Mouse (Mus musculus): ENCODE measurements around the gene Chrna1.

Gene Chrna1

DNA sequence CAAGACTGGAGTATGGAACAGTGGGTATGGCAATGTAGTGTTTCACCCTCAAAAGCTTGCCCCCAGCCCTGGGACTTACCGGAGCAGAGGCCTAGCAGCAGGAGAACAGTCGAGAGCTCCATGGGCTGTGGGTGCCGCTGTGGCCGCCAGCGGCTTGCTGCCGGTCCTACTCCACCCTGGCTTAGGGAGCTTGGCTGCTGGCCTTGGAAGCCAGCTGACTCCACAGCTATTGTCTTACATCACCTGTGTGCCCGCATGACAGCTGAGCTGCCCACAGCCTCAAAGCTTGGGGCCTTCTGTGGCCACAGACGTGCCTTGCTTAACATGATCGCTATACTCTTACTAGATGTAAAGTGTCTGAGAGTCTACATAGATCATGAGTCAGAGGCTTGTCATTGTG is at the start of gene Chrna1:
TSS of gene Chrna1 (minus strand) at position 173 of the 400 bp plus-strand sequence.
- in situ Hi-C loops (cut with MseI, MboI): loop anchor here (10.0 kb wide), 2 partner anchors 165 to 185 kb away; no protein-coding TSS in a partner anchor

DNA sequence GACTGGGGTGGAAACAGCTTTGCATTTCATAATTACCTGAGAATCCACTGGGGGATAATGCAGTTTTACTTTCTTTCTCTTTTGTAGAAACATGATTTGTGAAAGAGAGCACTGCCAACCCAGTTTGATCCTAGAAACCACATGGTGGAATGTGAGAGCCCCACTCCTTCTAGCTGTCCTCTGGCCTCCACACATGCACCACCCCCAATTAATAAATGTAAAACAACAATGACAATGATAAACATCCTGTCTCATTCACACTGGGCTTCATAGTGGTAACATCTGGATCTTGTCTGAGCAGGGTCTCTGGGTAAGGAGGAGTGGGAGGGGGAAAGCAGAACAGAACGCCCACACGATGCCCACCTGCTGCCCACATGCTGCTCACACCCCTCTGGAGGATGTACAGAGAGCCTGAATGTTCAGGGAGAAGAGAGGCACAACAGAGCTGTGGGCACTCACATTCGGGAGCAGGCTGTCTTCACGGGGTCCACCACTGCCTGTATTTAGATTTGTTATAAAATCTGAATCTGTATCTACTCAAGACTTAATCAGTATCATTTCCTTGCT is 38.4 kb upstream of the Chrna1 start:
- in situ Hi-C loops (cut with MseI, MboI): no loop called here

DNA sequence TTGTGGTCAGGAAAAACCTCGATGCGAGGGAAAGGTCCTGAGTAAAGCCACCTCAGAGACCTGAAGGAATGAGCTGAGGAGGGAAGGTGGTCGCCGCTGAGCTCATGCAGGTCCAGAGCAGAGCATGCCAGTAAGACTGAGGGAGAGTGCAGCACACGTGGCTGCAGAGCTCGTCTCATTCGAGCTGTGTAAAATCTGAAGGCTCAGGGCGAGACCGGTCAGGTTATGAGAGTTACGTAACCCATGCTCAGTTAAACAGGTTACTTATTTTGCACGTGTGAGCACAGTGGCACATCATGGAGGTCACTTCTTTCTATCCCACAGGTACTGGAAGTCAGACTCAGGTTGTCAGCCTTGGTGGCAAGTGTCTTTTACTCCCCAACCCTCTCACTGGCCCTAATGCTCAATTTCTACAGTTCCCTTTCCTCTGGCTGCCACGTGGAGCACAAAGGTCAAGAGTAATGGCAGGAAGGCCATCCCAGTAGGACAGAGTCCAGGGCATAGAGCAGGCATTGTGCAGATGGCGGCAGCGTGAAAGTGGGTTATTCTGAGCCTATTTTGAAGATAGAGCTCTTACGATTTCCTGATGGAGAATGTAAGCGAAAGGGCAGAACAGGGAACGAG is 36.4 kb upstream of the Chrna1 start:
- in situ Hi-C loops (cut with MseI, MboI): no loop called here

DNA sequence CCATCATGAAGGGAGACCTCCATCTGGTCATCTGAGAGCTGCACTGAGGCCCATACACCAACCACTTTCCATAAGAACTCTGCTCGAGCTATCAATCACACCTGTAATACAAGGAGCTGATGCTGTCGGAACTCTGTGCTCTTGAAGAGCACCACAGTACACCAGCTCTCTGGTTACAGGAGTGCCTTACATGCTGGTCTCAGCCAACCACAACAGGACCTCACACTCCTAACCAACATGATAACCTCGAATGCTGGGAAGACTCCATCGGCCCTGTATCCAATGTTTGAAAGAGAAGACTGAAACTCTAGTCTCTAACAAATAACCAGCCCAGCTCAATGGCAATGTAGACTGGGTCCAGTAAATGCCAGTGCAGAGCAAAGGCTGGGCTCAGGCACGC is 35.3 kb upstream of the Chrna1 start:
- in situ Hi-C loops (cut with MseI, MboI): no loop called here

DNA sequence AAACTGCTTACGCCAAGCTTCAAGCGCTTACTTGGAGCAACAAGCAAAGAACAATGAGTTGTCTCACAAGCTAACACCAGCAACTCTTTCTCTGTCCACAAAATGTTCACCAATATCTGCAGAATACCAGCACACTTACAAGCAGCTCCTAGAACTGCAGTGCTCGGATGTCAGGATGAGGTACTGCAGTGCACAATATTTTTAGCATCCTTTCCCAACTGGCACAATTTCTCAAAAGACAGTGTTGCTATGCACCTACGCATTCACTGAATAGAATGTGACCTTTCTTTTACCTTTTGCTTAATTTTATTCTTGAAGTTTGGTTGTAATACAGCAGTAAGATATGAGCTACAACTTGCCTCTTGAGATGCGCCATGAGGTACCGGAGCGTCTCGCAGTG is 34.2 kb upstream of the Chrna1 start:
- in situ Hi-C loops (cut with MseI, MboI): no loop called here

DNA sequence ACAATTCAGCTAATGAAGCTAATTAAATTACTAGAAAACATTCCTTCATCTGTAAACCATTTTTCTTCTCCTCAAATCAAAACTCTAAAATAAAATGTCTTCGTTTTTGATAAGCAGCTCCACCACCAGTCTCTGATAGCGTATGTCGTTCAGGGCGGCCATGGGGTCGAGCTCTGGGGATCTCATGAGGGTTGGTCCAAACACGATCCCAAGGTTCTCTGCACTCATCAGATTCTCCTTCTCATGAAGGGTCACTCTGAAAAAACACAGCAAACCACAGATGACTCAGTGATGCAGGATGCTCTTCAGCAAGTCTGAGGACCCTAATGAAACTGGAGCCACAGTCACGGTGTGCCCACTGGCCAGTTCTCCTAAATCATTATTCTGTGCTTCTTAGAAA is 32.8 kb upstream of the Chrna1 start:
- in situ Hi-C loops (cut with MseI, MboI): no loop called here

DNA sequence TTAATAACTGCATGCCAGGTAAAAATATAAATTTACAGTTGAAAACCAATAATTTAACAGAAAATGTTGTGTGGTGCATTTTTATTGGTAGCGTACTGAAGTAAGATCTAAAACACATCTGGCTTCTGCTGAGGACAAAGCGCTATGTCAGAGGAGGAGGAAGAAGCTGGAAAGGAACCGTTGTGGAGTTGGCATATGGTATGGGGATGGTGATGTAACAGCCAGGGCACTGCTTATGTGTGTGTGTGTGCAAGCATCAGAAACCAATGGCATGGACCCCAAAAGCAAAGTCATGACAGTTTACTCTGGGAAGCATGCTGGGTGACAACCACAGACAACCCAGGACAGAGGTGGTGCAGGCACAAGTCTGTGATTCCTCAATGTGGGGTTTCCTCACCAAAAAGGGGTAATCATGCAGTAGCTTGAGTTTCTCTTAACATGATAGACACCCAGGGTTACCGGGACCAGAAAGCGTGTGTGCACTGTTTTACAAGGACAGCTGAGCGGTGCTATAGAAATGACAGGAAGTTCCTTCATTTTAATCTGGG is 32.3 kb upstream of the Chrna1 start:
- in situ Hi-C loops (cut with MseI, MboI): no loop called here

DNA sequence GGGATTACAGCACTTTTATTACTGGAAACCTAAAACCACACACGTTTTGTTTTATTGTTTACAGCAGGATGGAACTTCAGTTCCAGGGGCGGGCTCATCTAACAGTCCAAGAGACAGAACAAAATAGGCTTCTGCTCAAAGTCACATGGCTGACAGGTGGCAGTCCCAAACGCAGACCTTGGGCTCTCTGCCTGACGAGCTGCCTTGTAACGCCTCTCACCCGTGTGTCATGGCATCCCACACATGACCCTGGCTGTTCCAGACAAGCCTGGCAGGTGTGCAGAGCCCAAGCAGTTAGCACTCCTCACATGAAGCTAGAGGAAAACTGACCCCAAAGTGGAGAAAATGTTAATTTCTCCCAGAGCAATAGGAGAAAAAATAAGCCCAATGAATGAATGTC is 31.7 kb upstream of the Chrna1 start:
- in situ Hi-C loops (cut with MseI, MboI): no loop called here

DNA sequence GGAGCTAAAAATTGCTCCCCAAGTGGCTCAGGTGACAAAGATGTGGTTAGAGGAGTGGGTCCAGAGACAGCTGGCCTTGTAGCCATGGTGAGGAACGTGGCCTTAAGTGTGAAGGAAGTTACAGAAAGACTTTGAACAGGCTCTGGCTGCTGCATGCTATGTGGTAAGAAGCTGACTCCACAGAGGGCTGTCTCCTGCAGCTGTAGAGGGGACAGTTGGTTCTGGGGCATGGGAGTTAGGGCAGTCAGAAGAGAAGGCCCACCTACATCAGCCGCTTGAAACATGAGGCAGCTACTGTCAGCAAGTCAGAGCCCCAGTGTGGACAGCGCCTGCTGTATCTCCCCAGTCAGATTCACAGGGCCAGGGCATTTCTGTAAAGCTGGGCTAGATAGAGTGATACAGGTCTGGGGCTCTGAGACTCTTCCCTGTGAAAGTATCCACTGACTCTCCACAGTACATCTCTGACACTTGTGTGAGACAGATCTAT is 29.6 kb upstream of the Chrna1 start:
- in situ Hi-C loops (cut with MseI, MboI): no loop called here

DNA sequence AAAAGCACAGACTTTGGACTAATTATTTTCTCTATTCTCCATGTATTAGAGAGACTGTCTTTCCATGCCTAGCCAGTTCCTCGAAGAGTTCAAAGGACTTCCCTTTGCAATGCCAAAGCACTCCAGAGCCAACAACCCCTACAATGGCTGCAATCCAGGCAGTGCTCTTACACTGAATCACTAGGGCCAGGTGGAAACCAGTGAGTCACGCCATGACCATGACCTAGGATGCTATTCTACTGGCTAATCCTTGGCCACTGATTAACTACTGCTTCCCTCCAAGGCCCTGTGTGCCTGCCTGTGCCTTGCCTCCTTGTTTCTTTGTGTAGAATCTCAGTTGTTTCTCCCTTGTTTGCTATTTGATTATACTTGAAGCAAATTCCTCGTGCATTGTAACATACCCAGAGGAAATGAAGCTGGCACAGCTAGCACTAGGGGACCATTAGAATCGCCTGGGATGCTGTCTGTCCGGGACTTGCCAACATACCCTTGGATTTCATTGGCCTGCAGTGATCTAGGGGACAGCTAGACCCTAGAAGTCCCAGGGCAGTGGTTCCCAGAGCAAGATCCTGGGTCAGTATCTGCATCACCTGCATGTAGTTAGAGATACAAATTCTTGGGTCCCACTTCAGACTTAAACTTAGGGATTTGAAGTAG is 29.1 kb upstream of the Chrna1 start:
- in situ Hi-C loops (cut with MseI, MboI): no loop called here

DNA sequence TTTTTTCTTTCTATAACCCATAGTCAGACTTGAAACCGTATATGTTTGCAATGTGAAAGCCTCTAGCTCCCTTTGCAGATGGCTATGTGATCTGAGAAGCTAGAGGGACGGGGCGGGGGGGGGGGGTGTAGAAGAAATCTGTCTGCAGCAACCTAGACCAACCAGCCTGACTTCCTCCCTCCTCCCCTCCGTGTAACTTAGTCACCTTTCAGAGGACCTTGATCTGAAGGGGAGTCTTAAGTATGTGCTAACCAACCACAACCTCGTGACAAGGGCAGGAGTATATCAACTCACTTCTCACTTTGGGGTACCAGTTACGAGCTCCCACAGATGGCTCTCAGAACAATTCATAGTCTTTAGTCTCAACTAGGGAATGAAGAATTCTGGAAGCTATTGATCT is 28.3 kb upstream of the Chrna1 start:
- in situ Hi-C loops (cut with MseI, MboI): no loop called here

DNA sequence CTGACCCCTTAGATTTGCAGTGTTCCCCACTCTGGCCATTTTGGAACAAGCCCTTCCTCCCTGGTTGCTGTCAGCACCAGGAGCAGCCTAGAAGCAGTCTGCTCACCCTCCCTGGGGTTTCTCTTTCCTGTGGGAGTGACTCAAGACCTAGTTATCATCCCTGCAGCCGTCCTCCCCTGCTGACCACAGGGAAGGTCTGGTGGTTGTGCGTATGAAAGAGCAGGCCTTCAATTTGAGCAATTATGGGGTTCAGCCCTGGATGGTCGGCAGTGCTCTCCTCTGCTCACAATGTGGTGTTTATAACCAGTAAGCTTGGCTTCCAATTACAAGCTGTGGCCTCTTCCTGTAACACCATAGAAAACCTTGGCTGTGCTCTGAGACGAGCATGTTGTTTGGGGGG is 27.5 kb upstream of the Chrna1 start:
- in situ Hi-C loops (cut with MseI, MboI): no loop called here

DNA sequence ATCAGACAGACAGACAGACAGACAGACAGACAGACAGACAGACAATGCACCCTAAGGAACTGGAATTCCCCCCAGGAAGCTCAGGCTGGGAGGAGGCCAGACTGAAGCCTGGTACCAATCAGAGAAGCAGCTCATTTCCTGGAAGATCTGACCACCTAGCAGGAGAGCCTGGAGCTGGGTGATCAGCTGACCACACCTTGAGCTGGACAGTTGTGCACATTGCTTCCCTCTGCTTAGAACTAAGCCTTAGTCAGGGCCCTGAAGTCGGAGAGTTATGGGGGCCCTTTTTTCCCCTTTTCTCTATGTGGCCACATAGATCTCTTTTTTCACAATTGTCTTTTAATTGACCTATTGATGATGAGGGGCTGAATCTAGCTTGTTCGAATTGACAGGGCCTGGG is 27.0 kb upstream of the Chrna1 start:
- in situ Hi-C loops (cut with MseI, MboI): no loop called here

DNA sequence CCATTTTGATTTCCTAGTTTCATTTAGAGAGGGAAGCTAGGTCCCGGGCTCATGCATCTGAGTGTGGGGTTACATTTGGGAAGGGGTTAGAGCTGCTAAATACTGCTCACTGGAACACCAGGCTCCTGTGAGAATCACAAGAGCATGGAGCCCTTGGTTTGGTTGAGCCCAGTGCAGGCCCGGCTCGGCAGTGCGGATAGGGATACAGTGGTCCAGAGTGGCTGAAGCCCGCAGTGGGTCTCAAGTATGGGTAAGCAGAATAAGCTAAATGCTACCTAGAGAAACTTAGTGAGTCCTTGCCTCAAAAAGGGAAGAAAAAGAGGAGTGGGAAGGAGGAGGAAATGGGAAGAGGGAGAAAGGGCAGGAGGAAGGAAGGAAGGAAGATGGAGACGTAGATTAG is 26.5 kb upstream of the Chrna1 start:
- in situ Hi-C loops (cut with MseI, MboI): no loop called here

DNA sequence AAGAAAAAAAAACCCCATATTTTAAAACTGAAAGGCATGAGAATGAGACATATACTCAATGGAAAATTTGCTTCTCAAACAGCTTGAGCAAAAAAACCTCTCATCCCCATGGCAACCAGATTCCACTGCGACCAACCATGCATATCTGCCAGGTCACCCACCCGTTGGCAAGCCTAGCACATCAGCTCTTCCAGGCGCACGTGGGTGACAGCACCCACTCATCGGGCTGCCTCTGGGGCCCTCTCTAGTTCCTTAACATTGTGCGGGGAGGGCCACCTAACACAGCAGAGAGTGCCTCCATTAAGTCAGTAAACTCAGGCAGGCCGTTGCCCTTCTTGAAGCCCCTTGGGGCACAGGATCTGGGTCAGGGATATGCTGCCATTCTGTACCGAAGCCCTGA is 24.9 kb upstream of the Chrna1 start:
- in situ Hi-C loops (cut with MseI, MboI): no loop called here

DNA sequence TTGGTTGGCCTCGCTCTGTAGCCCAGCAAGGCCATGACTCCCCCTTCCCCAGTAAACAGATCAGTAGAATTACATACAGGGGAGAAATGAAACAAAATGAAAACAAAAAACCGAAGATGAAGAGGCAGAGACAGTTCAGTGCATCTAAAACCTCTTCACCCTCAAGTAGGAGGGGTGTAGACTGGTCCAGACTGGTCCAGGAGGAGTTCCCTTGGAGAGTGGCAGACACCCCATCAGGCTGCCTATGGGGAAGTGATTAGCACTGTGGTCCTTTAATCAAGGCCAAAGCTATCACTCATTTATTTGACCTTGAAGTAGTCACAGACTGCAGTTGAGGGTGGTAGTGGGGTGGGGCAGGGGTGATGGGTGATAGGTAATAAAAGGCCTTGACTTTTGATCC is 24.4 kb upstream of the Chrna1 start:
- in situ Hi-C loops (cut with MseI, MboI): no loop called here

DNA sequence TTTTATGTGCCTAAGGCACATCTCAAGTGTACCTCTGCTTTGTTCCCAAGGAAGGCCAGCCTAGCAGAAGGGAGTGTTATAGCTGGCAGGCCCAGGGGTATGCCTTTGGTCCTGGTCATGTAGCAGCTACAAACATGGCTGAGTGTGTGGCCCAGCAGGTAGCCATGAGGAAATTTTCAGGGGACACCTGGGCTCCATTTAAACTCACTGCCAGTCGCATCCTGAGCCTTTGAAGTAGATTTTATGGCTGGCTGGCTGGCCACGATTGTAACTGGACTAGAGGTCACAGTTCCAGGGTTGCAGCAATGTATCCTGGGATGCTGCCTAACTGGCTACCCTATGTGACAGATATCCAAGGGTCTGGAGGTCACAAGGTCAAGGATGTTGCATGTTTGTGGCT is 20.5 kb upstream of the Chrna1 start:
- in situ Hi-C loops (cut with MseI, MboI): no loop called here

DNA sequence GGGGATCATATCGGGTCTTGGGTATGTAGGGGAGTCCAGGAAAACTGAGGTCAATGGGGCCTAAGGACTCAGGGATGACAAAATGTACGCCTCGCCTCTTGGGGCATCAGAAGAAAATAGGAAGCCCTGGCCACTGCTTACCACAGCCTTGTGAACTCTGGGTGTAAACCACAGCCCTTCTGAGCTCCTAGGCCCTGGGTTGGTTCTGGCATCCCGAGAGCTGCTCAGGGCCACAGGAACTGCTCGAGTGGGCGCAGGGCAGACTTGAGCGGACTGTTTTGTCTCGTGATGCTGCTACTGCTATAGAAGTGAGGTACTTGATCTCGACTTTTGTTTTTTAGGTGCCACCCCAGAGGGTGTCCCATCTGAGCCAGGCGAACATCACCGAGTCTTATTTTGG is 17.6 kb upstream of the Chrna1 start:
- in situ Hi-C loops (cut with MseI, MboI): no loop called here

DNA sequence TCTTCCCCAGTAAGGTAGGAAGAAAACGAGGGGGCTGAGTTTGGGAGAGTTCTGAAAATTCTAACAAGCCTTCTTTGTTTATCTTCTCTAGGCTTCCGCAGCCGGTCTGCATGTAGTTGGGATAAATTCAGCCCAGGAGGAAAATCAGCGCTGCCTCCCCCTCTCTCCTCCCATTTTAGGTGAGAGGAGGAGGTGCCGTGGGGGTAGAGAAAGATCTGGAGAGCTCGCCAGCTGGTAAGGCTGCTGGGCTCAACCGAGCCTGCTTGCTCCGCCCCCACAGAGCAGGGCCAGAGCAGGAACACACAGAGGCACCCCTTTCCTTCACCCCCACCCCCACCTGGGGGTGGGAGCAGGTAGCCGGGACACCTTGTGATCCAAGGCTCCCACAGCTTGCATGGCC is 16.6 kb upstream of the Chrna1 start:
- in situ Hi-C loops (cut with MseI, MboI): no loop called here

DNA sequence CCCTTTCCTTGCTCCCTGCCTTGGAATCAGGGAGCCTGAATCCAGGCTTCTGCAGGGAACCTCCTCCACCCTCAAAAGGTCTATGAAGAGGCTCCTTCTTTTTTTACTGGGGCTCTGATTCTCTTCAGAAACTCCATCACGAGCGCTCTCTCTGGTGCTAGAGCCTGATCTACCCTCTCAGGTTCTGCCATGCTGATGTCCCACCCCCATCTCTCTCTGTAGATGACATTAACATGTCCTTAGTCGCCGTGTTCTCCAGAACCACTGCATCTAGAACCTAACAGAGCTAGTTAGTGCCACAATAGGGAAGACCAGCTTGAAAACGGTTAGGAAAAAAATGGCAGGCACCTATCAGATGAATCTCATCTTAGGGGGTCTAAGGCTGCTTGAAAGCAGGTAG is 16.2 kb upstream of the Chrna1 start:
- in situ Hi-C loops (cut with MseI, MboI): no loop called here

DNA sequence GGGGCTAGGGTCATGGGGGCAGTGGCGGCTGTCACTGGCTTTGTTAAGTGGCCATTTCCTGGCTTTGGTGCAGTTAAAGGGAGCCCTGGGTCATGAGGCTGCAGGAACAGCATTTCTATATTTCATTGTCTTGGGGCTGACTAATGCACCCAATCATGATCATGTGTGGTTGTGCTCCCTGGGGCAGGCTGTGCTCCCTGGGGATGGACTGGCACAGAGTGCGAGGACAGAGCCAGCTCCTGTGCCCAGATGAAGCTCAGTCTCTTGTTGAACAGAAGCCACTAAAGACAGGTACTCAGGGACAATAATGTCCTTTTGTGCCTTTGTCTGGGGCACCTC is 12.9 kb upstream of the Chrna1 start:
- in situ Hi-C loops (cut with MseI, MboI): no loop called here

DNA sequence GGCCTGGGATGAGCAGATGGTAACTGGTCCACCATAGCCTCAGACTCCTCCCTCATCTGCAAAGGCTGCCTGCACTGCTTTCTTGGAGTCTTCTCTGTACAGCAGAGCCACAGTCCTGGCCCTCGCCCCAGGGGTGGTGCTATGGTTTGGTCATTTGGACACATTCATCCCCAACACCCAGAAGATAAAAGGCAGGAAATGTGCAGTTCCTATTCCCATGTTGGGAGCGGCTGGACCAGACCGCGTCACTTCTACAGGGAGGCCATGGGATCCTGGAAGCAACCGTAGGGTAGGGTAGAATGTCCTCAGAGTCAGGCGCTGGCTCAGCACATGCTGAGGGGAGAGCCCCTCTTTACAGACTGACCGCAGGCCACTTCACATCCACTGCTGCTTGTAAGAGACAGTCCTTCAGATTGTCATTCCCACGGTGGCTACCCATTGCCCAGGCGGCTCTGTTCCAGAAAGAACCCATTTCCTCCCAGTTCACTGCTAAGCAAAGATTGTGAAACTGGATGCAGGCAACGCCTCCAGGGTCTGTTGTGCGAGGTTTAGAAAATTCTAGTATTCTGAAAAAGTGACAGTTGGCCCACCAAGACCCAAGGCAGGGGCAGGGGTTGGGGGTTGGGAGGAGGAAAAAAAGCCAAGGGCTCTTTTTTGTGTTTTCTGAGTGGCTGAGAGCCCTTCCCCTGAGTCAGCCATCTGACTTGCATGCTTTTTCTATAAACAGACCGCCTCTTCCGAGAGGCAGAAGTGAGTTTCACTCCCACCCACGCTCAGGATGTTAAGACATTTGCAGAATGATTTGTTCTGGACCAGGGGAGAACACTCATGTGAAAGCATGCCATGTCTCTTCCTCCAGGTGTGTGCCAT is 12.3 kb upstream of the Chrna1 start:
- in situ Hi-C loops (cut with MseI, MboI): no loop called here
